8 mouse cellular contexts compared by ENCODE assay signal in genomic region chr9:45936883-45937282, GRCm38 (mm10). TPM values are rescaled to one million over a fixed set of nuclear protein-coding genes. Genes with fewer than 3 reads are reported as not detected.
A peak's percentile ranks its signal among the peaks of the same experiment; 100 is the strongest.
DNase-seq lines count a peak whose midpoint lies in the region; ATAC-seq and TF ChIP-seq lines count a peak whose summit lies in the region.

No protein-coding gene starts in this region.

- TF ChIP-seq POLR2A in bone marrow macrophage, adult 2 months (IDR thresholded peaks at IDR 0.05; ENCODE audit: borderline replicate concordance, low read depth, low read length) = no peak
- no peak for TF ChIP-seq POLR2A in small intestine, adult 2 months (IDR thresholded peaks at IDR 0.05; ENCODE audit: low read depth, low read length)

- 14% methylated on average over 3 of the region's 3 CpGs for WGBS in small intestine, adult 2 months

- TF ChIP-seq CTCF in bone marrow macrophage, adult 2 months (IDR thresholded peaks at IDR 0.05; ENCODE audit: low read depth, low read length) = peak; percentile 41; the same call in 1 of the 2 replicates
- TF ChIP-seq CTCF in layer of hippocampus, adult 2 months (conservative IDR thresholded peaks at IDR 0.05) = peak; percentile 85
- TF ChIP-seq CTCF in small intestine, adult 2 months (IDR thresholded peaks at IDR 0.05; ENCODE audit: extremely low read depth, insufficient read length, insufficient replicate concordance, low read depth, low read length) = peak; percentile 63; the same call in 1 of the 2 replicates

- H3K27me3 ChIP-seq in small intestine, adult 2 months (ENCODE audit: control insufficient read depth, insufficient read depth, low read length) = no peaks in the 10 kb centered on the region

- H3K36me3 ChIP-seq in small intestine, adult 2 months (ENCODE audit: control insufficient read depth, insufficient read depth, low read length) = peaks cover 33% of the 10 kb centered on the region

- H3K4me1 ChIP-seq in bone marrow macrophage, adult 2 months (ENCODE audit: control insufficient read depth, insufficient read depth, low read length) = peaks cover 12% of the 10 kb centered on the region
- peaks cover 11% of the 10 kb centered on the region for H3K4me1 ChIP-seq in small intestine, adult 2 months (ENCODE audit: control insufficient read depth, insufficient read depth, insufficient read length, low read length)

- no peak overlapping the region for H3K4me3 ChIP-seq in bone marrow macrophage, adult 2 months (ENCODE audit: insufficient read depth, low read length)
- H3K4me3 ChIP-seq in layer of hippocampus, adult 2 months = no peak overlapping the region
- no peak overlapping the region for H3K4me3 ChIP-seq in small intestine, adult 2 months (ENCODE audit: low read depth, low read length)

- peak; percentile 38 to 43 for DNase-seq in left cerebral cortex, adult 18-20 months (ENCODE audit: low spot score in 2 of 2)
- DNase-seq in left cerebral cortex, adult 11 months (ENCODE audit: low spot score) = no peak
- DNase-seq in layer of hippocampus, adult 2 months (ENCODE audit: low spot score in 2 of 2) = peak in 1 of 2 experiments; percentile 47
- peak; percentile 83 for DNase-seq in lung, postnatal 25 days (ENCODE audit: low spot score)

- ATAC-seq in erythroblast, adult 5-6 weeks (replicated peaks; ENCODE audit: low FRiP score, poor library complexity, severe bottlenecking) = peak; percentile 50
- ATAC-seq in hematopoietic stem cell, adult 5-6 weeks (replicated peaks in 1 of 2; ENCODE audit: insufficient read depth in 1 of 2, low FRiP score in 2 of 2, low TSS enrichment in 1 of 2, low read depth in 1 of 2, poor library complexity in 2 of 2, severe bottlenecking in 2 of 2) = peak; percentile 70 to 76; a peak in 3 of 4 replicates

- no peak overlapping the region for H3K27ac ChIP-seq in bone marrow macrophage, adult 2 months (ENCODE audit: insufficient read depth, low read depth, low read length)
- no peak overlapping the region for H3K27ac ChIP-seq in layer of hippocampus, adult 2 months
- 0 out of 2 replicates have a peak overlapping the region, but pooled peaks have one; percentile 49 for H3K27ac ChIP-seq in small intestine, adult 2 months (ENCODE audit: insufficient read depth, low read depth, low read length)

RNA-seq across cellular contexts. Expression of gene Tagln, which starts 1.0 kb away (rescaled TPM):
- total RNA-seq in left cerebral cortex, adult 18-20 months (2021) = 1 to 10 TPM; 8.5 to 9.9 TPM
- polyA plus RNA-seq in bone marrow macrophage, adult 2 months (2012; ENCODE audit: insufficient read depth, insufficient read length, missing spikeins) = 7.1 and 9.9 TPM in 2 replicates
- total RNA-seq in erythroblast, adult 5-6 weeks (2015; ENCODE audit: low replicate concordance) = 1.5 TPM in 1 of 2 replicates, not detected in the other
- total RNA-seq in erythroblast, adult 5-6 weeks (2017; ENCODE audit: low replicate concordance) = 3.1 TPM in 1 of 2 replicates, not detected in the other
- not detected in 2 replicates for total RNA-seq in hematopoietic stem cell, adult 5-6 weeks (2017)
- total RNA-seq in layer of hippocampus, adult 2 months (2021) = 10 to 100 TPM in 1 of 2 experiments, 1 to 10 TPM in 1; 7.0 to 13.2 TPM
- 323 and 328 TPM in 2 replicates for polyA plus RNA-seq in small intestine, adult 2 months (2012; rRNA removed)

RNA-seq across cellular contexts. Expression of gene Sidt2, which starts 18.2 kb away (rescaled TPM):
- 10 to 100 TPM; 78.5 to 80.9 TPM for total RNA-seq in left cerebral cortex, adult 18-20 months (2021)
- polyA plus RNA-seq in bone marrow macrophage, adult 2 months (2012; ENCODE audit: insufficient read depth, insufficient read length, missing spikeins) = 110 and 122 TPM in 2 replicates
- 57.8 and 62.9 TPM in 2 replicates for total RNA-seq in erythroblast, adult 5-6 weeks (2015; ENCODE audit: low replicate concordance)
- 111 and 174 TPM in 2 replicates for total RNA-seq in erythroblast, adult 5-6 weeks (2017; ENCODE audit: low replicate concordance)
- total RNA-seq in hematopoietic stem cell, adult 5-6 weeks (2017) = 33.7 and 45.8 TPM in 2 replicates
- 10 to 100 TPM; 78.3 to 80.8 TPM for total RNA-seq in layer of hippocampus, adult 2 months (2021)
- polyA plus RNA-seq in small intestine, adult 2 months (2012; rRNA removed) = 337 and 348 TPM in 2 replicates

RNA-seq across cellular contexts. Expression of gene Rnf214, which starts 30.2 kb away (rescaled TPM):
- total RNA-seq in left cerebral cortex, adult 18-20 months (2021) = 10 to 100 TPM; 74.5 to 76.5 TPM
- 30.5 and 33.0 TPM in 2 replicates for polyA plus RNA-seq in bone marrow macrophage, adult 2 months (2012; ENCODE audit: insufficient read depth, insufficient read length, missing spikeins)
- 7.3 and 17.3 TPM in 2 replicates for total RNA-seq in erythroblast, adult 5-6 weeks (2015; ENCODE audit: low replicate concordance)
- 17.3 and 22.4 TPM in 2 replicates for total RNA-seq in erythroblast, adult 5-6 weeks (2017; ENCODE audit: low replicate concordance)
- total RNA-seq in hematopoietic stem cell, adult 5-6 weeks (2017) = 34.0 and 64.6 TPM in 2 replicates
- total RNA-seq in layer of hippocampus, adult 2 months (2021) = 10 to 100 TPM; 75.2 to 81.3 TPM
- polyA plus RNA-seq in small intestine, adult 2 months (2012; rRNA removed) = 4.8 and 11.4 TPM in 2 replicates

RNA-seq across cellular contexts. Expression of gene Pcsk7, which starts 30.6 kb away (rescaled TPM):
- total RNA-seq in left cerebral cortex, adult 18-20 months (2021) = 10 to 100 TPM; 21.3 to 21.6 TPM
- polyA plus RNA-seq in bone marrow macrophage, adult 2 months (2012; ENCODE audit: insufficient read depth, insufficient read length, missing spikeins) = 22.3 and 27.6 TPM in 2 replicates
- total RNA-seq in erythroblast, adult 5-6 weeks (2015; ENCODE audit: low replicate concordance) = 5.9 and 9.6 TPM in 2 replicates
- 8.6 and 11.8 TPM in 2 replicates for total RNA-seq in erythroblast, adult 5-6 weeks (2017; ENCODE audit: low replicate concordance)
- total RNA-seq in hematopoietic stem cell, adult 5-6 weeks (2017) = 15.7 and 21.3 TPM in 2 replicates
- total RNA-seq in layer of hippocampus, adult 2 months (2021) = 10 to 100 TPM; 25.0 to 28.0 TPM
- polyA plus RNA-seq in small intestine, adult 2 months (2012; rRNA removed) = 14.2 and 38.9 TPM in 2 replicates
